Mouse (Mus musculus): ENCODE measurements around the gene Ccdc190. TPM values are rescaled to one million over a fixed set of nuclear protein-coding genes. Genes with fewer than 3 reads are reported as not detected.

Ccdc190 gene
- total RNA-seq, 2 experiments from 2014 or later: 13.1 to 16.7 TPM

DNA sequence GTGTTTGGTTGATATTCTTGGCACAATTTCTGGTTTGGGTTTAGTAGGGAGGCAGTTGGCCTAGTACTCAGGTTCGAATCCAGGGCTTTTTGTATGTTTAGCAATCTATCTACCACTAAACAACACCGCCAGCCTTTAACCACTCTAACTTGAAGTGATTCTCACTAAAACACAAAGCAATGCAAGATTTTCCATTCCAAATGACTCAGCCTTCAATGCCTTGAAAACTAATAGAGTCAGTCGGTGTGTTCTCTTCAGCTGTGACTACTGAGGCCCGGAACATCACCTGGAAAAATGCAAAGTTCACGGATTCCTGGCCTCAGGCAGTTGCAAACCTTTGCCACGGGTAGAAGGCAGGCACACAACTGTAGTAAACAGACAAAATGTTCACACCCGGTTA lies 3.2 kb downstream of the Ccdc190 start:
- no peak for DNase-seq (ENCODE audit: low spot score in 2 of 2)

DNA sequence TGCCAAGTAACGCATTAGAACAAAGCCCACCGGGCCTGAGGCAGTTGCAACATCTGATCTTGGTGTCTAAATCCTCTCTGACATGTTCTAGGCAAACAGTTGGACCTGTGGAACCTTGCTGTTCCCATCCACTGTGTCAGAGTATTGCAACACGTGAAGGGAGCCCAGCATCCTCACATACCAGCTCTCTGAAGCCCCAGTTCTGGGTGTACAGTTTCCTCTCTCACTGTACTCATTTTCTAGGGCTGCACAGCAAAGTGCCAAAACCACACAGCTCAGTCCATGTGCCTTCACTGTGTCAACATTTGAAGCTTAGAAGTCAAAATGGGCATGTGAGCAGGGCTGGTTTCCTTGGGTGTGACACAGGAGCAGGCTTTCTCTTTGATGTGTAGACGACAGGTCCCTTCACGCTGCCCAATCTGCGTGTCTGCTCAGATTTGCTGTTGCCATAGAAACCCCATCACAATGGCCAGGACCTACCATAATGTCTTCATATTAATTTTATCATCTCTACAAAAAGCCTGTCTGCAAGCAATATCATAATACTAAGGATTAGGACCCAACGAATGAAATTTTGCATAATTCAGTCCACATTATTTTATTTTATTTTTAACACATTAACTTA lies 3.8 kb downstream of the Ccdc190 start:
- DNase-seq (ENCODE audit: low spot score in 2 of 2): no peak

DNA sequence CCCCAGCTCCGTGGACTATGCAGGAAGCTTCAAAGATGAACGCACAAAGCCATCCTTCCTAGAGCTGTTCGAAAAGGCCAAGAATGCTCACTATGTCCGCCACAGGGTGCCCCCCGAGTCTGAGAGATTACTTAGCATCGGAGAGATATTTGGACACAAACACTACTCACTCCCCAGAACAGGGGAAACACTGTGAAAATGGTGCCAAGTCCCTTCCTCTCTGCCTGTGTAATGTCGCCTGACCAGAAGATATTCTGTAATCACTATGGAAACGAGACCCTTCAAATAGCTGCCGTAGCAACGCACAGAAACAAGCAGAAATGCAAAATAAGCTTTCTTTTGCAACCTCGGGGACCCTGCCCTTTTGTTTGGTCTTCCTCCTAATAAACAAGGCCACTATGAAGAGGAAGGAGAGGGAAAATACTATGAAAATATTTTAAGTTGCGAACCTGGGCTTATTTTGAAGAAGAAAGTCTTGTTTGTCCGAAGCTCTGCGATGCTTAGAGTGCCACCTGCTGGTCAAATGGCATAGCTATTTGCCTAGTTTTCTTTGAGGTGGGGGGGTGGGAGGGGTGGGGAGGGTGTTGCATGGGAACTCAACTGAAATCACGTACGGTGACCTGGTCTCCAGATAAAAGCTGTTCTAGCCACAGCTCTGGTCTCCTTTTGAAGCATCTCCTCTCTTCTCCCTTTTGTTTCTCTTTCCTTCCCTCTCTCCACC lies 5.7 kb downstream of the Ccdc190 start:
- peak; percentile 61 to 69 for DNase-seq (ENCODE audit: low spot score in 2 of 2)

DNA sequence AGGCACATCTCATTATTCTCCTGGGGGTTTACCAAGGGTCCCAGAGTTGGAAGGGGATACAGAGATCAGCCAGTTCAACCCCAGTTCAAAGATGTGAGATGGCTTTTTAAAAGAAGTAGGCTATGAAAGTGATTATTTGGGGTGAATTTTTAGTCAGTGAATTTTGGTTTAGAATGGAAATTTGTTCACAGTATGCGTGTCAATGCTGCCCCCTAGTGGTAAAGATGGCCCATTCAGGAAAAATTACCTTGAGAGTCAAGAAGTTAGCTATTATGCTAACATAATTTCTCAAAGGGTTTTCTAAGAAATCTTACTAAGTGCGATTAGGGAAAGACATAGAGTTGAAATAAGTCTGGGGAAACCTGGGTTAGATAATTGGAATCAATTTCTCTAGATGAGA lies 10.9 kb downstream of the Ccdc190 start:
- peak in 1 of 2 experiments; percentile 71 for DNase-seq (ENCODE audit: low spot score in 2 of 2)

DNA sequence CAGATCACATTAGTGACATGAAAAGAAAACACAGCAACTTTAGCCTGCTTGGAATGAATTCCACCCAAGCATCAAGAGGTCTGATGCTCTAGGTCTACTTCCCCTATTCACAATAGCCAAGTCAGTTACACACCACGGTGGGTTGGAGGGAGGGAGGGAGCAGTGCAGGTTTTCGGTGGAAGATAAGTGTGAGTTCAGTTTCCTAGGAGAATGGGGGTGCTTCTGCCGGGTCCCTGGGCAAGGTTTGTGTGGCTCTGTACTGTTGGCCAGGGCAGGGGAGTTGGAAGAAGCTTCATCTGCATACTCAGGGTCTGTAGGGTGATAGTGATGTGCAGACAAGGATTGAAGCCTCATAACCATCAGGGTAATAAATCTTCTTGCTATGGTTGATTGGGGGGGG lies 17.6 kb downstream of the Ccdc190 start:
- DNase-seq (ENCODE audit: low spot score in 2 of 2): no peak

DNA sequence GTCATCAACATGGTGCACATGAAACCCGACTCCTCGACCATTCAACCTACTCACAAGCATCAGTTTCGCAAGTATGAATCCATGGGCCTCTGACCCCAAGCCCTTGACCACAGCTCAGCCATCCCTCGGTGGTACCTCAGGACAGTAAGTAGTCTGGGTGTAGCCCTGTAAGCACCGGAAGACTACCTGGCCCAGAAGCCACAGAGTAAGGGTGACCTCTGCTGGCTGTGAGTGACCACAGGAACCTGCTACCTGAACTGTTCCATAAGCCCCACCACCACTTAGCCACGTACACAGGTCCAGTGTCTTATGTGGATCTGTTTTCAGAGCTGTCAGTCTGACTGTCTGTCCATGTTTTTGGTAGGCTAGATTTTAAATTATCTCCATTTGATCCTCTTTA lies 19.2 kb downstream of the Ccdc190 start:
- no peak for DNase-seq (ENCODE audit: low spot score in 2 of 2)

DNA sequence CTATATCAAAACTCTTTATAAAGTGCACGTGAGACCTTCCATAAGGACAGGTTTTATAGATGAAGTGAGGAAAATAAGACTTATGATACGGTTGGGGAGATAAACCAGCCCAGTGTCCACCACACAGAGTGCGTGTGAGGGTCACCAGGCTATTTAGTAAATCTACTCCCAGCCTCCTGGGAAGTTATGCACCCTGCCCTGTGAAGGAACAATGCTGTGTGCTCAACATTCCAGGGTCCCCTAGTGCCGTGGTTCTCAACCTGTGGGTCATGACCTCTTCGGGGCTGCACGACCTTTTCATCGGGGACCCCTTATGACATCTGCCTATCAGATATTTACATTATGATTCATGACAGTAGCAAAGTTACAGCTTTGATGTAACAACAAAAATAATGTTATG lies 19.8 kb downstream of the Ccdc190 start:
- DNase-seq (ENCODE audit: low spot score in 2 of 2): no peak

DNA sequence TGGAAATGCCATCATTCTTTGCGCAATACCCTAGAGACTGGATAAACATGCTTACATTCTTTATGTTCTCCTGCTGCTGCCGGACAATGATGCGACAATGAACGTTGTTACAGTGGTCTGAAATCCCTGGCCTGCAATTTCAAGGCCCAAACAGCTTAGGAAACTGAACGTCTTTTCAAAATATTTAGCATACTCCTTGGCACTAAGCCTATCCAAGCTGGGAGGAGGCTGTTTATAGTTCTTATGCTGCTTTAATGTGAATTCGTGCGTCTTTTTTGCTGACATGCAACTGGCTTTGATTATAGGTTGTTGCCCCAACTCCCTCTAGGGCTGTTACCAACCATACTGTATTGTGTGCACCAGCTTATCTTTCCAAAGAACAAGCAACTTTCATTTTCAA lies 20.4 kb downstream of the Ccdc190 start:
- no peak for DNase-seq (ENCODE audit: low spot score in 2 of 2)

DNA sequence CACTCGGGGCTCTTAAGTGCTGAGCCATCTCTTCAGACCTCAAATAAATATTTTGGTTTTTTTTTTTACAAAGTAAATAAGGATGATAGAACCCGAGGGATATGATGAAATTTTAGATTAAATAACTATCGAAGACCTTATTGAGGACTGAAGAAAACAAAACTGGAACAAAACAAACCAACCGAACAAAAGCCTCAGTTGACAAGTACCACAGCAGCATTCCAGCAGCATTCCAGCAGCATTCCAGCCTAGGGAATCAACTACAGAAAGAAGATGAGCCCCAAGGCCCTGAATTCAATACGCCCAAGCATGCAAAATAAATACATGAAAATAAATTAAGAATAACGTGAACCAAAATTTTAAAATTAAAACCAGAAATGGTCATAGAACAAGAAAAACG lies 21.5 kb downstream of the Ccdc190 start:
- DNase-seq (ENCODE audit: low spot score in 2 of 2): no peak

DNA sequence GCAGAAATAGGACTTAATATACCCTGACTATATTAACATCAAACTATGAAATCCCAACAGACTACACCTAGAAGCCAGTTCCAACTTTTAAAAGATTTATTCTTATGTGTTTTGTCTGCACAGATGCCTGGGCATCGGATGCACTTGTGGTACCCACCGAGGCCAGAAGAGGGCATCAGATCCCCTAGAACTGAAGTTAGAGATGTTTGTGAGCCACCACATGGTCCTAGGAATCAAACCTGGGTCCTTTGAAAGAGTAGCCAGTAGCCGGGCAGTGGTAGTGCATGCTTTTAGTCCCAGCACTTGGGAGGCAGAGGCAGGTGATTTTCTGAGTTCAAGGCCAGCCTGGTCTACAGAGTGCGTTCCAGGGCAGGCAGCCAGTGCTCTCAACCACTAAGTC lies 22.2 kb downstream of the Ccdc190 start:
- DNase-seq (ENCODE audit: low spot score in 2 of 2): no peak

DNA sequence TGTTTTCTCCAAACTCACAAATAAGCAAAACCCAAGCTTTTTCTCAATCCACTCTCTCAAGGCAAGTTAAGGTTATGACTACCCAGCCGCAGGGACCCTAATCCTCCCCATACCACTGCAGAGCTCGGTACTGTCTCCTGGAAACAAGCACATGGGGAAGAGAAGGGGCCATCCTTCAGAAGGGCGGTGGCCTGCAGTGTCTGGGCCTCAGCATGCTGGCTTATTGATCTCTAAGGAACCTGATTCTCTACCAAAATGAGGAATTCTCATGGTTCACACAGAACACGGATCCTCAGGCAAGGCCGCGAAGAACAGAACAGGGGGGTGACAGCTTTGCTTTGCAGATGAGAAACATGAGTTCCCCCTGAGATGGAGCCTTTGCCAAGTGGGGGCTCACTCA lies 23.1 kb downstream of the Ccdc190 start:
- DNase-seq (ENCODE audit: low spot score in 2 of 2): no peak

DNA sequence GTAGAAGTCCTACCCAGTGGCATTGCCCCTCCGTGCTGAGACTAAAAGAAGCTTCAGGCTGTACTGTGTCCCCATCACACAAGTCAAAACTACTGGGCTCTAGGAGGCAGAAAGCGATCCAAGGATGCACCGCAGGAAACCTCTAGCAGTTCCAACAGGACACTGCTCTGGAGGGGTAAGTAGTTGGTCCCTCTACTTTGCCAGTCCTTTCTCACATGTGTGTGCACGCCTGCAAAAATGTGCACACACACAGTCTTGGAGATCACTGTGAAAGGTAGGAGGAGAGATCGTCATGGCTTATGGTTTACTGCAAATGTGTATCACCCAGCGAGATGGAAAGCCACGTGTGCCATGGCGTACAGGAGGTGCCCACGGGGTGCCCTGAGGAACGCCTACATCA lies 24.2 kb downstream of the Ccdc190 start:
- no peak for DNase-seq (ENCODE audit: low spot score in 2 of 2)

DNA sequence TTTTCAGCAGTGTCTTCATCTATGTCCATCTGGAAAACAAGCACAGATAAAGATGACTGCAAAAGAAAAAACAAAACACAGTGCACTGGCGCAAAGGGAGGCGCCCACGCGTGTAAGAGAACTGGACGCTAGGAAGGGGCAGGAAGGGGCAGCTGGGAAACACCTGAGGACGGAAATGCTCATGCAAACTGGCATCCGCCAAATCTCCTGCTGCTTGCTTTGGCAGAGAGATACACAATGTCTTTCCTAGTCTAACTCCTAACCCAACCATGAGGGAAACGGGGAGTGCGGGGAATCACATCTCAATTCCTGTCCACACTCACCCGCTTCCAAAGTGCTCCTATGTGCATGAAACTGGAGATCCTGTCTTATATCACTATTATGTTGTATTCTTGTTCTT lies 24.7 kb downstream of the Ccdc190 start:
- no peak for DNase-seq (ENCODE audit: low spot score in 2 of 2)

DNA sequence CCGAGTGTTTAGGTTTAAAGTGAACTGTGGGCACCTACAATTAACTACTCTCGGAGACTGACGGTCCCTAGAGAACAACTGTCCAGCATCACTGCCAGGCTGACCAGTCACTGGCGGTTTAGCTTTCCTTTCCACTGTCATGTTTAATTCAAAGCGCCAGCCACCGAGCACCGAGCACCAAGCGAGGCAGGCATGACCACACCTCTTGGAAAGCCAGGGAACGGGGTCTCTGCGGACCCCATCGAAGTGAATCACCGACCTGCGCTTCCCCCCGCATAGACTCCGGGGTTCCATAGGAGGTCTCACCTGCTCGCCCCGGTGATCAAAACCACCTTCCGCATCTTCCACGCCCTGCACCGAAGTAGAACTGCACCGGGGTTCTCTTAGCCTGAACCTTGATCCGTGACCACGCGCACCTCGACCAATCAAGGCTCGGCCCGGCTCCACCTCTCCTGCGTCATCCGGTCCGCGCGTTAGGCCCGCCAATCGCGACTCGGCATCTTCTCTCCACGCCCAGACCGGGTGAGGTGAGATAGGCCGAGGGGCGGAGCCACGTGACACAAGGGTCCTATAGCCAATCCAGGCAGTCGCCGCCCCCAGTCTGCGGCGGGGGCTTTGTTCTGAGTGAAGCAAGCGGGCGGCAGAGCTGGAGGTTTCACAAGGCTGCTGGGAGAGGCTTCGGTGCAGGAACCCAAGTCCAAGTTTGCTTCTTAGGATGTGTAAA lies 40.5 kb downstream of the Ccdc190 start, which contains the start of gene Hsd17b7:
Gene Hsd17b7, minus strand, starts transcription at position 450 of the 724 bp plus-strand sequence.
- DNase-seq (ENCODE audit: low spot score in 2 of 2): peak; percentile 96 to 99

DNA sequence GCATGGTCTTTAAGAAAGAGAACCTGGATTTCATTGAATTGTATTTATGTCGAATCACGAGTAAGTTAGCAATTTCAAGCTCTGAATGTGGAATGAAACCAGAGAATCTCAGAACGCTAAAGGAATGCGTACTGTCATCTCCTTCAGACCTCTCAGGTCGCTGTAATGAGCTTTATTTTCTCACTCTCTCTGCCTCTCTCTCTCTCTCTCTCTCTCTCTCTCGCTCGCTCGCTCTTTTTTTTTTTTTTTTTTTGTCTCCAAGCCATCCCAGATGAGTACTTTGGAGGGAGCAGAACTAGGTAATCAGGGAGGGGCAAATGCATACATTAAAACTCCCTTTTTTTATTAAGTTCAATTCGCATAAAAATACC lies 41.1 kb downstream of the Ccdc190 start:
- no peak for DNase-seq (ENCODE audit: low spot score in 2 of 2)

DNA sequence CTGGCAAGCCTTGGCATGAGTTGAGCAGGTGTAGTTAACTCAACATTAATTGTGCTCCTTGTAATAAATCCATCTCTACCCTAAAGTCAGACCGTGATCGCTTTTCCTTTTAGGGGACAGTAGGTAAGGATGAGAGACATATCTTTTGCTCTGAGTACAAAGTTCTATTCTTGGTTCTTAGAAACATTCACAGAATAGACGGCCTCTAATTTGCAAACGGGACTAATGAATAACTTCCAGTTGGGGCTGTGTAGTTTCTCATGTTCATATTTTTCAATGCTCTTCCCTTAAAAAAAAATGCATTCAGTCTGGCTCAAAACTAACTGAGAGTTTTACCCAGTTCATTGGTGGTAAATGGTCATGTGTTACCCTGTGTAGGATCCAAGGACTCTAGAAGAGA lies 42.5 kb downstream of the Ccdc190 start:
- DNase-seq (ENCODE audit: low spot score in 2 of 2): no peak

DNA sequence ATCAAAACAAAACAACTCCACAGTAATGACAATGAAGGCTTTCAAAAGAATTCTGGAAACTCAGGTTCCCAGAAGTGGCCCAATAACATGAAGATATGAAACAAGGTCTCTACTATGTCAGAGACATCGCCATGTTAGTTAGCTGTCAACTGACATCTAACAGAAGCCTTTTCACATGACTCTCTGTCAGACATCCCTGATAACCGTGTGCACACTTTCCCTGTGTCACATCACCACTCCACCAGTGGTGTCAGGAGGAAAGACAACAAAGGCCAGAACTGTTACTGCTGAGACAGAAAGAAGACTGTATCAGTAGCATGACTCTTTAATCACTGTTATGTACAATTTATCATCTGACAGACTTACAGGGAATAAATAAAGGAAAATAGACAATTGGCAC lies 43.5 kb downstream of the Ccdc190 start:
- no peak for DNase-seq (ENCODE audit: low spot score in 2 of 2)

DNA sequence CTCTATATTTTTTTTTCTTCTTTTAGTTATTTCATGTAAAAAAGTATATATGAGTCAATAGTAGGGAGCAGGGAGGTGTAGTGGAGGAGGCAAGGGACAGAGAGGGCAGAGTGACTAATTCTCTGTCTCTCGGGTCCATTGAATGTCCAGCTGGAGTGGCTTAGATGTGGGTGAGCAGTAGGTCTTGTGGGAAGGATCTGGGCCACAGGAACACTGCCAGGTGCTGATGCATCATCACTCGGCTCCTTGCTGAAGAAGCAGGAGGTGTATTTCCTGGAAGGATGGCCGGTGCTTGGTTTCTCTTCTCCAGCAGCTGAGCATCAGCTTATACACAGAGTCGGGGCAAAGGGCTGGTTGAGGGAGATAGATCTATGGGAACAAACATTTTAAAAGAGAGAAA lies 49.2 kb downstream of the Ccdc190 start:
- DNase-seq (ENCODE audit: low spot score in 2 of 2): no peak
